Mouse (Mus musculus) E14TG2a.4 (cell line): Measurements from ENCODE around the gene Il25.

Experiments used
- CTCF ChIP-seq: conservative IDR thresholded peaks from 2 replicates; pipeline ENCODE4 v1.5.1; 2014; ENCODE audit warnings: low read length
- NANOG ChIP-seq: IDR thresholded peaks from 2 replicates; pipeline ENCODE4 v1.6.1; 2014; ENCODE audit warnings: borderline replicate concordance, low read length, mixed read lengths
- POU5F1 ChIP-seq: IDR thresholded peaks from 2 replicates; pipeline ENCODE4 v1.6.1; 2014; ENCODE audit warnings: low read length, borderline replicate concordance

GRCm38 (mm10) chr14:54951587-54951986 is 19.1 kb downstream of the Il25 start:
- TF ChIP-seq CTCF (no peak), NANOG (no peak), POU5F1 (no peak)
